Mouse (Mus musculus) activated CD4-positive, CD25-positive, alpha-beta regulatory T cell, adult 4 months (primary cell): ENCODE results near the gene 4930467E23Rik. TPM values are rescaled to one million over a fixed set of nuclear protein-coding genes. Genes with fewer than 3 reads are reported as not detected.
"Not testable (repeated sequence)": the region's sequence is repeated elsewhere in the genome, so short reads cannot be mapped to it uniquely, and the experiment has no call there.

Experiments
- ATAC-seq: one replicate; pipeline ENCODE4 v1.8.0; 2017
- polyA plus RNA-seq, 2 experiments: library from polyadenylated mRNA; unstranded; fragments of 100-300 nt; shearing (Covaris generic); gene quantifications; one replicate each; pipeline ENCODE4 v1.2.1; 2017

The 4930467E23Rik gene
- polyA plus RNA-seq, 2 experiments from 2014 or later = not detected

DNA sequence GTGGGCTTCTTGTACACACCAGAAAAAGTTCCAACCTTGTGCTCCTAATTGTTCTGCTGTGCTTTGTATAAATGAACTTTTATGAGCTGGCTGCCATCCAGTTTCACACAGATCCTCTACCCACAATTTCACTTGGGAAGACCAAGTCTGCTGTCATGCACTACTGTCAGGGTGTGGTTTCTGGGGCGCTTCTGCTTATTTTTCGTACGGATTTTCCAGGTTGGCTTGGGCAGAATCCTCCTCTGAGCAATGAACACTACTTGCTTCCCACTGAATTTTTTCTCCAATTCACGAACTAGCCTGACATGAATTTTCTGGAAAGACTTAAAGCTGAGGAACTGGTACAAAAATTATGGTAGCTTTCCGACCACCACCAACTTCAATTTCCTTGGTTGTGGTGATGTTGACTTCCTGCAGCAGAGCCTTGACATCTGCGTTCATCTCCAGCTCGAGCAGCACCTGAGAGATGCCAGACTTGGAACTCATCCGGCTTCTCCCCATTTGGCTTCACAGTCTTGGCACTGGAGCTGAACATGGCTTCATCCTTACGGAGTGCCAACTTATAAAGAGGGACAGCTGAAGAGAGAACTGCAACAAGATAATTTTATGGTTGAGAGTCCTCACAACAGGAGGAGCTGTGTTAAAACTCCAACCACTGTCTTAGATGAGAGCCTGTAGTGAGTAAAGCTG is 18.1 kb upstream of the 4930467E23Rik start:
- ATAC-seq = not testable (repeated sequence)

DNA sequence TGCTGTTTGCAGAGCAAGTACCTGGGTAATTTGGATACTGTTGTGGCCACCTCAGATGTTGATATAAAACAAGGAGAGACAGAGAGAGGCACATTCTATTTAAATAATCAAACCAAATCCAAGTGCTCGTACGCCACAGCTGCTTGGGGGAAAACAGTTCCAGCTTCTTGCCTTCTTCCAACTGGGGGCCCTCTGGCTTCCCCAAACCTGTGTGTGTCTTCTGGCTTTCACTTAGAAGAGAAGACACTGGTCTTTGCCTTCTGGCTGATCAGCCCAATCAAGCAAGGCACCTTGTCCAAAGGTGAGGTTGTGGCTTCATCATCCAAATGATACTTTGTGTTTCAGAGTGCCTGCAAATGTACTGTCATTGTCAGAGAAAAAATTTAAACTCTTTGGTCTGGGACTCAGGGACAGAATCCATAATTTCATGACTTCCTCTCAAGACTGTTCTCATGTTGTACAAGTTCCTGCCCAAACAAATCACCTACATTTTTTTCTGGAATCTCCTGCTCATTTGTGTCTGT is 17.1 kb upstream of the 4930467E23Rik start:
- ATAC-seq = not testable (repeated sequence)

DNA sequence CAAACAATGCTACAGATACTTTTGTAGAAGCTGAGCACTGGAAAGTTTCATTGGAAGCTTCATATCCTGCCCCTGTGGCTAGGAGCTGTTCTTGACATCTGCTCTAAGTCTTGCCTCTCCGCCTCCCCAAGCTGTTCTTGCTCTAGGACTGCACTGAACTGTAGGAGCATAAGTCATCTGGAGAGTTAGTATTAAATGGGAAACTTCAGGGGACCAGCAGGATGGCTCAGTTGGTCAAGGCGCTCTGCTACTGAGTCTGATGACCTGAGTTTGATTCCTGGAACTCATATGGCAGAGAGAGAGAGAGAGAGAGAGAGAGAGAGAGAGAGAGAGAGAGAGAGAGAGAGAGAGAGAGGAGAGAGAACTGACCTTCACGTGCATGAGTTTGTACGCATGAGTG is 16.6 kb upstream of the 4930467E23Rik start:
- not testable (repeated sequence) for ATAC-seq

DNA sequence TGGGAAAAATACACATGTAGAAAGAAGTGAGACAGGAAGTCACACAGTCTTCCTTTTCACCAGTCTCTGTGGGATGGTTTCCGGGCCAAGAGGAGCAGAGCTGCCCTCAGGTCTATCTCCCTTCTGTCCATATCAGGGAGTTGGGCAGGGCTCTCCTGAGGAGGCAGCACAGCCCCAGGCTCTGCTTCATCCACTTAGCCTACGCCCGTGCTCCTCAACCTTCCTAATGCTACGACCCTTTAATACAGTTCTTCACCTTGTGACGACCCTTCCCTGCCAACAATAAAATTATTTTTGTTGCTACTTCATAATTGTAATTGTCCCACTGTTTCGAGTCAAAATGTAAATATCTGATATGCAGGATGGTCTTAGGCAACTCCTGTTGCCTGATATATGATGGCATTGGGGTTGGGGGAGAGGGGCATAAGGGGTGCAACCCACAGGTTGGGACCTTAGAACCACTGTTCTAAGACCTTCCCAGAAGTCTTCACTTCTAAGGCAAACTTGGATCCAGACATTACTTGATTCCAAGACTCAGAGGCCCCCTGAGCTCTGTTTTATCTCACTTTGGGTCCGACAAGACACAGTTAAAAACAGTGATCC is 16.0 kb upstream of the 4930467E23Rik start:
- not testable (repeated sequence) for ATAC-seq

DNA sequence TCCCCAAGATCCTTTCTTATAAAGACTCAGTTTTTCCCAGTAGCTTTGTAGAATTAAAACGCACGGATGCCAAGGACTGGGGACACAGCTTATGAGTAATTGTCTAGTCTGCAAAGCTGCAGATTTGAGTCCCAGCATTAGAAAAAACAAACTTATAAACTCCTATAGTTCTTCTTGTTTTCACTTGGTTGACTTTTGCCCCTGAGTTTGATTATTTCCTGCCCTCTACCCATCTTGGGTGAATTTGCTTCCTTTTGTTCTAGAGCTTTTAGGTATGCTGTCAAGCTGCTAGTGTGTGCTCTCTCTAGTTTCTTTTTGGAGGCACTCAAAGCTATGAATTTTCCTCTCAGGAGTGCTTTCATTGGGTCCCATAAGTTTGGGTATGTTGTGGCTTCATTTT is 14.9 kb upstream of the 4930467E23Rik start:
- ATAC-seq = not testable (repeated sequence)

DNA sequence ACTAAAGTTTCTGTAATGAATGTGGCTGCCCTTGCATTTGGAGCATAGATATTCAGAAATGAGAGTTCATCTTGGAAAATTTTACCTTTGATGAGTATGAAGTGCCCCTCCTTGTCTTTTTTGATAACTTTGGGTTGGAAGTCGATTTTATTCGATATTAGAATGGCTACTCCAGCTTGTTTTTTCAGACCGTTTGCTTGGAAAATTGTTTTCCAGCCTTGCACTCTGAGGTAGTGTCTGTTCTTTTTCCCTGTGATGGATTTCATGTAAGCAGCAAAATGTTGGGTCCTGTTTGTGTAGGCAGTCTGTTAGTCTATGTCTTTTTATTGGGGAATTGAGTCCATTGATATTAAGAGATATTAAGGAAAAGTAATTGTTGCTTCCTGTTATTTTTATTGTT is 14.1 kb upstream of the 4930467E23Rik start:
- ATAC-seq = not testable (repeated sequence)

DNA sequence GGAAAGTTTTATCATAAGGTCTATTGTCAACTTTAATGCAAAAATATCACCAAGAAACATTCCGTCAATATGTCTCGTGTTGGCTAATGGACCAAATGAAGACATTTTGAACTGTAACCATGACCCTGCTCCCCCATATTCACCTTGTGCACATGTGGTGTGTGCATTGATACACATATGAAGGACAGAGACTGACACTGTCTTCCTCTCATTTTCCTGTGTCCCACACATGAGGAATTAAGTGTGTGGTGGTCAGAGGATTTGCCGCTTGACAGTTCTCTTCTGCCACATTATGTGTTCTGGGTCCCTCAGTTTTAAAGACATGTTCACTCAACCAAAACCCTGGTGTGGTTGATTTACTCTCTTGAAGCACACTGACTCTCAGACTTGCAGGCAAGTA is 11.5 kb upstream of the 4930467E23Rik start:
- ATAC-seq = not testable (repeated sequence)

DNA sequence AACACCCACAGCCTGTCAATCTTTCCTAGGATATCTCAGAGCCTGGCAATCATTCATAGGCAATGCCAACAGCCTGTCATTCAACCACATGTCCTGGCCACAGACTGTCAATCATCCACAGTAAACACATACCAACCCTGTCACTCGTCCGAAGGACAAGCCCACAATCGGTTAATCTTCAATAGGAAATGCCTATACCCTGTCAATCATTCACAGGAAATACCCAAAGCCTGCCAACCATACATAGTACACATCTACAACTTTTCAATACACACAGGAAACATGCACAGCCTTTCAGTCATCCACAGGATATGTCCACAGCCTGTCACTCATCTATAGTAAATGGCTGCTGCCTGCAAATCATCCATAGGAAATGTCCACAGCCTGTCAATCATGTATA is 9.9 kb upstream of the 4930467E23Rik start:
- not testable (repeated sequence) for ATAC-seq

DNA sequence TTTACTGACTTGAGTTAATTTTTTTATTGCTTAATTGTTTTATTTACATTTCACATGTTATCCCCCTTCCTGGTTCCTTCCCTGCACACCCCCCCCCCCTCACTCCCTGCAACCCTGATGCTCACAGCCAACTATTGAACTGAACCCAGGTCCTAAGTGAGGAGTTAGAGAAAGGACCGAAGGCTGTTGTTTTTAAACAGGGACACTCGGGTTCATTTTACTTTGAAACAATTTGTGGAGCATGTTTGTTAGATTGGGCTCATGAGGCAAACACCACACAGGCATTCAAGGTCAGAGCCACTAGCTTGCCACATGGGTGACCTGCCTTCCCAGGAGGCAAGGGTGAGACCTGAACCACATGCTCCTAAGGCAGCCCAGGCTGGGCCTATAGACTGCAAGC is 4.5 kb upstream of the 4930467E23Rik start:
- not testable (repeated sequence) for ATAC-seq

DNA sequence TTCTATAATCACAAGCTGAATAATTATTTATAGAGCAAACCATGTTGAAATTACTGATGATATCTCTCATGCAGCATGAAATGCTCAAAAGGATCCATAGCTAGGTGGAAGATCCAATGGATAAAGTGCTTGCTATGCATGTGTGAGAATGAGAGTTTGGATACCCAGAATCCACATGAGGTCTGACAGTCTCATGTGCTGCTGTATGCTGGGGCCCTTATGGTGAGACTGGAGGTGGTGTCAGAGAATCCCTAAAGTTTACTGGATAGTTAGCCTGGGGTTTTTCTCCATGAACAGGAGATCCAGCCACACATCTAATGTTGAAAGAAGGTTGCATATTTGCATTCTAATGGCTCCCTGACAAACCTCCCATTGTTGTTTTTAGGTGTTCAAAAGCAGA is 22.4 kb downstream of the 4930467E23Rik start:
- not testable (repeated sequence) for ATAC-seq

DNA sequence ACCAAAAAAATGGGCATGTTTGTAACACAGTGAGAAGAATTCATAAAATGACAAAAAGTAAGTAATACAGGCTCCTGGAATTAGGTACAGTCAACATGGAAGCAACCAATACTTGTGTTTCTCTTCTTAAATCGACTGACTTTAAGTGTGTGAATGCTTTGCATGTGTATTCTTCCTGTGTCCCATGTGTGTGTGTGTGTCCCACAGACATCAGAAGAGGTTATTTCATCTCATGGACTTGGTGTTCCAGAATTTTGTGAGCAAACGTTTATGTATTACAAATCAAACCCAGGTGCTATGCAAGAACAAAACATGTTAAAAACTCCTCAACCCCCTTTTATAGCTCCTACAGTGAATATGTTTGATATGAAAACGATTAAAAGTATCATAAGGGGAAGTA is 24.8 kb downstream of the 4930467E23Rik start:
- not testable (repeated sequence) for ATAC-seq

DNA sequence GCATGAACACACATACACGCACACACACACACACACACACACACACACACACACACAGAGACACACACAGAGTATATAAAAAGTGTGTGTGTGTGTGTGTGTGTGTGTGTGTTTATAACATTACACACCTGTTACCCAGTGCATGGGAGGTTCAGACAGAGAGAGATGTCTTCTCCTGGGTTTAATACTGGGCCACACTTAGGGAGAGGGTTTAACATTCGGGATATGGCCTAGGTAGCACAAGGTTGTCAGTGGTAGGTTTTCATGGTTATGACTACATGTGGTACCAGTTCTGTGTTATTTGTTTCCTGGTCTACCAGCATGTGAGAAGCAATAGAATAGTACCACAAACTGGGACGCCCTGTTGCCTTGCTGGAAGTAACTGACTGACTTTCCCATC is 25.6 kb downstream of the 4930467E23Rik start:
- not testable (repeated sequence) for ATAC-seq

DNA sequence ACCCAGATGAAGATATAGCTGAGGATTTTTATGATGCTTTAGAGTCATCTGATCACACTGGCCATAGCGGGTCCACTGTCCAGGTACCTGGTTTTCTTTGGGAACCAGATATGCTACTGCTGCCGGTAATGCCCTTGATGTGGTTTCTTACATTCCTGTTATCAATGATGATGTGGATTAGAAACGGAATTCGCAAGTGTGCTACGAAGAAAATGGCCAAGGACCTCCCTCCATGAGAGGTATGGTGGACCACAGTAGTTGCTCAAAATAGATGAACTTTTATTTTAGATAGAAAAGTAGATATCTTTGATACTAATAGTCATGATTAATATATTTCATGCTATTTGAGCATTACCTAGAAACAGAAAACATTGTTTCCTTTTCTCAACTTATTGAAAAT is 32.3 kb downstream of the 4930467E23Rik start:
- not testable (repeated sequence) for ATAC-seq

DNA sequence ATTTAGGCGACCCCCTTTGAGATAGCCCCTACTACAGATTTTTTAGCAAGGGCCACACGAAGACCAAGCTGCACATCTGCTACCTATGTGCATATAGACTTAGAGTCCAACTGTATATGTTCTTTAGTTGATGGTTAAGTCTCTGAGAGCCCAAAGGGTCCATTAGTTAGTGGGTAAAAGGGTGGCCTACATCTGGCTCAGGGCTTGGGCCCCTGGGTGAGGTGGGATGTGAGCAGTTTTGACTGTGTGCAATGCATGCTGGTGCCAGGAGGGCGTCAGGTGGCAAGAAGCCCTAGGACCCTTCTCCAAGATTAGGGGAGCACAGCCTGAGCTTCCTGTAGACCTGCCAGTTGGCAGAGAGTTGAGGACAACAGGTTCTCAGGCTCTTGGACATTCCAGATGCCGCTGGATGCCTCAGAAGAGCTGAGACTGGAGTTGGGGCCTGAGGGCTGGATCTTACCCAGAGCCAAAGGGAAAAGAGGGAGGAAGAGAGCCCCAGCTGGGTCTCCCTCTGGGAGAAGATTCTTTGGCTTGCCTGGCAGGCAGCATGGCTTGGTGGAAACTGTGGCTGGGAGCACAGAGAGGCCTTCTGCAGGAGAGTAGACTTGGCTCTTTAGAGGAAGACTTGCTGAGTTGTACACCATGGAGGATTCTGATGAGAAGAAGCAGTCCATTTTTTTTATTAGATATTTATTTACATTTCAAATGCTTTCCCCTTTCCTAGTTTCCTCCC is 33.6 kb downstream of the 4930467E23Rik start:
- ATAC-seq = not testable (repeated sequence)

DNA sequence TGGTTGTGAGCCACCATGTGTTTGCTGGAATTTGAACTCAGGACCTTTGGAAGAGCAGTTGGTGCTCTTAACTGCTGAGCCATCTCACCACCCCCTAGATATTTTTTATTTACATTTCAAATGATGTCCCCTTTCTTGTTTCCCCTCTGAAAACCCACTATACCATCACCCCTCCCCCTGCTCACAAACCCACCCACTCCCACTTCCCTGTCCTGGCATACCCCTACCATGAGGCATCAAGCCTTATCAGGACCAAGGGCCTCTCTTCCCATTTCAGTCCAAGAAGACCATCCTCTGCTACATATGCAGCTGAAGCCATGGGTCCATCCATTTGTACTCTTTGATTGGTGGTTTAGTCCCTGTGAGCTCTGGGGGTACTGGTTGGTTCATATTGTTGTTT is 36.2 kb downstream of the 4930467E23Rik start:
- not testable (repeated sequence) for ATAC-seq

DNA sequence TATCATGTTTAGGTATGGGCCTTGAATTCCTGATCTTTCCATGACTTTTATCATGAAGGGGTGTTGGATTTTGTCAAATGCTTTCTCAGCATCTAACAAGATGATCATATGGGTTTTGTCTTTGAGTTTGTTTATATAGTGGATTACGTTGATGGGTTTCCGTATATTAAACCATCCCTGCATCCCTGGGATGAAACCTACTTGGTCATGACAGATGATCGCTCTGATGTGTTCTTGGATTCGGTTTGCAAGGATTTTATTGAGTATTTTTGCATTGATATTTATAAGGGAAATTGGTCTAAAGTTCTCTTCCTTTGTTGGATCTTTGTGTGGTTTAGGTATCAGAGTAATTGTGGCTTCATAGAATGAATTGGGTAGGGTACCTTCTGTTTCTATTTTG is 44.1 kb downstream of the 4930467E23Rik start:
- ATAC-seq = not testable (repeated sequence)

DNA sequence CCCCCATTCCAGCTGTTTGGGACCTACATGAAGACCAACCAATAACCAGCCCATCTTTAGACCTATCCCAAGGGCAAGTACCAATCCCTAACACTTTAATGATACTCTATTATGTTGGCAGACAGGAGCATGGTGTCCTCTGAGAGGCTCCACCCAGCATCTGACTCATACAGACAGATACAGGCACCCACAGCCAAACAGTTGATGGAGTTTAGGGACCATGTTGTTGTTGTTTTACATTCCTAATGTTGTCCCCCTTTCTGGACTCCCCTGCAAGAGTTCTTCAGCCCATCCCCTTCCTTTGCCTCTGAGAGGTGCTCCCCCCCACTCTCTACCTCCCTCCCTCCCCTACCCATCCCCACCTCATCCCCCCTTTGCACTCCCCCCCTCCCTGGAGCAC is 46.9 kb downstream of the 4930467E23Rik start:
- ATAC-seq = not testable (repeated sequence)

DNA sequence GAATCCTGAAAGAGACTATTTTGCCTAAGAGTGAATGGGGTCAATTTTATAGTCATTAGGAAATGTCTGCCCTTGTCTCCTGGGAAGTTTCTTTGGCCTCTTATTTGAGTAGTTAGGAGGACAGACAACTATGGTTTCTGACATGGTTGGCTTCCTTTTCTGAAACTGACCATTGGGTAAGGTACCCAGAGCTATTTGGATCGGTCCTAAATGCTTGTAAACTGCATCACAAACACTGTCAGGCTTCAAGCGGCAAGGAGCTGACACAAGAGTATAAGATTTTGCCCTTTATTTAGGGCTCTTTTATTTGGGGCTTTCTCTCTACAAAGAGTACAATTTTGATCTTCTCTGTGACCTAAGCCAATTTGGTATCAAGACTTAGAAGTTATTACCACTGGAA is 48.1 kb downstream of the 4930467E23Rik start:
- not testable (repeated sequence) for ATAC-seq

DNA sequence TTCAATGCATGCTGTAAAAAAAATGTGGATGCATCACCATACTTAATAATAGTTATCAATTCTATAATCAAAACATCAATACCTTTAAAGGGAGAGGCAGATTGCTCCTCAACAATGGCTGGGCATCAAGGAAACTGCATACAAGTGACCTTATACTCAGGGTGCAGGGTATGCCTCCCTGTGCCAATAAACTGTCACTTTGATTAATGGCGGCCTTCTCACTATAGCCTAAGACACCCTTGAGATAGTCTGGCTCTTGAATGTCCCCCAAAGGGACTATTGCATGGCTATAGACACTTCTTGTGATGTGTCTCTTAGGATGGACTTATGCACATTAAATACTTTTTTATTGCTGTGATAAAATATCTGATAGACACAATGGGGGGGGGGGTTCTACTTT is 48.8 kb downstream of the 4930467E23Rik start:
- not testable (repeated sequence) for ATAC-seq

DNA sequence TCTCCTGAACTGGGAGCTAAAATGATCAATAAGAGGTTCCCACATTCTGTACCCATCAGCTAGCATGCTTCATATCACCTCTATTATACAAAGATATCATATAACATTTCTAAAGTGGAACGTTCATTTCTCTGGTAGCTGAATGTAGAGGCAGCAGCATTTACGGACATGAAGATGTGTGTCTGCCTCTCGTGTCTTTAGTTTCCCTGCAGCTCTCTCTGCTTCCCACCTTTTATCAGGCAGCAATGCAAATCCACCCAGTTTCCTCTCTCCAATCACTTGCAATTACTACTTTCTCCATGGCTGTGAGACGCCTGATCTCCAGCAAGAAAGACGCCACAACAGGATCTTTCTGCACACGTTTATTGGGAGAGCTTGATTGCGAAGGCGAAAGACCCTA is 49.5 kb downstream of the 4930467E23Rik start:
- ATAC-seq = not testable (repeated sequence)

DNA sequence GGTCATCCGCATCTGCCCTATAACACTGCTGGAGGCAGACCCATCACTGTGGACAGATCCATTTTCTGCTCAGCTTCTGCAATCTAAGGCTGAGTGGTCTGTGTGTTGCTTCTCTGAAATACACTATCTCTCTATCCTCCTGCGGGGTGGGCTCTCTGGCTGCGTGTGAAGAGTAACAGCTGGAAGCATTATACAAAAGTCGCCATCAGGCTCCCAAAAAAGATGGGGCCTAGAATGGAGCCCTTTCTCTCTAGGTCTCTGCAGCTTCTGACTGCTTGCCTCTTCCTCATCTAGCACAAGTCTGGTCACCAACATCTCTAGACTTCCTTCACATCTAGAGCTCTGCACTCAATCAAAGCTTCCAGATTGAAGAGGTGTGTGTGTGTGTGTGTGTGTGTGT is 50.8 kb downstream of the 4930467E23Rik start:
- ATAC-seq = not testable (repeated sequence)

DNA sequence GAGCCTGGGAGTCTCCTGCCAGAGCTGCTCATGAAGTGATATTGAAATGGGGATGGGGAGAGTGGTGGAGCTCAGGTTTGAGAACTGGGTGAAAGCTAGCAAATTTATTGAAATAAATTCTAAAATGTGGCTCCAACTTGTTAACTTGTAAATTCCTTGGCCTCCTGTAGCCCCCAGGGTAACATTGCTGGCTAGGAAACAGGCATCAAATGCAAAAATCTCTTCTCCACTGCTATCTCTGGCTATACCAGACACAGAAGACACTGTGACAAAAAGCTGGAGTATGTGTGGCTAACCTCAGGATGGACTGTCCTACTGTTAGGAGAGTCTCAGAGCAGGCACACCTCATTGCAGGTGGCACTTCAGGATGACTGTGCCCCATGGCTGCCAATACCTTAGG is 51.3 kb downstream of the 4930467E23Rik start:
- ATAC-seq = not testable (repeated sequence)
